Mouse (Mus musculus) forebrain, embryonic 16.5 days (tissue): ENCODE measurements at regions not wholly inside any gene's neighbourhood (a gene's known extent, or its start where the extent isn't known, plus 50 kb on each side); places are given as distances from the start of the nearest gene placed in this dataset.

Experiments
- ATAC-seq: fragments of 200-750 bp; cut with Nextera tagmentation; 2 replicates; pipeline ENCODE4 v1.8.0; 2017; ENCODE audit warnings: mild to moderate bottlenecking, moderate library complexity
- H3K27ac ChIP-seq: fragments of 300-500 bp; sonication (generic); 2 replicates; pipeline ENCODE4 v1.5.1; 2014; ENCODE audit warnings: low read length, control low read depth
- H3K27me3 ChIP-seq: fragments of 300-500 bp; sonication (generic); replicated peaks from 2 replicates; pipeline ENCODE4 v1.6.1; 2014; ENCODE audit warnings: low read length; ENCODE audit not compliant: control insufficient read depth, insufficient read depth
- H3K36me3 ChIP-seq: fragments of 300-500 bp; sonication (generic); 2 replicates; pipeline ENCODE4 v1.6.1; 2014; ENCODE audit not compliant: control insufficient read depth, insufficient read depth
- H3K4me1 ChIP-seq: fragments of 300-500 bp; sonication (generic); replicated peaks from 2 replicates; pipeline ENCODE4 v1.6.1; 2014; ENCODE audit warnings: low read length; ENCODE audit not compliant: control insufficient read depth, insufficient read depth
- H3K4me2 ChIP-seq: fragments of 300-500 bp; sonication (generic); 2 replicates; pipeline ENCODE4 v1.6.1; 2014; ENCODE audit warnings: mild to moderate bottlenecking, low read length, control low read depth
- H3K4me3 ChIP-seq: fragments of 300-500 bp; sonication (generic); replicated peaks from 2 replicates; pipeline ENCODE4 v1.5.1; 2014; ENCODE audit warnings: mild to moderate bottlenecking, low read length, control low read depth
- H3K9ac ChIP-seq: fragments of 300-500 bp; sonication (generic); replicated peaks from 2 replicates; pipeline ENCODE4 v1.6.1; 2014; ENCODE audit warnings: low read depth, low read length, control low read depth
- H3K9me3 ChIP-seq: fragments of 300-500 bp; sonication (generic); 2 replicates; pipeline ENCODE4 v1.6.1; 2016; ENCODE audit warnings: low read length; ENCODE audit not compliant: control insufficient read depth
- WGBS: fragments of 180-500 bp; shearing (Covaris S2); extraction: QIAGEN DNeasy Blood & Tissue Kit; methylation state at CpG from one replicate; pipeline ENCODE4 v1.1.7; 2014; 5-methylcytosine and 5-hydroxymethylcytosine counted together

DNA sequence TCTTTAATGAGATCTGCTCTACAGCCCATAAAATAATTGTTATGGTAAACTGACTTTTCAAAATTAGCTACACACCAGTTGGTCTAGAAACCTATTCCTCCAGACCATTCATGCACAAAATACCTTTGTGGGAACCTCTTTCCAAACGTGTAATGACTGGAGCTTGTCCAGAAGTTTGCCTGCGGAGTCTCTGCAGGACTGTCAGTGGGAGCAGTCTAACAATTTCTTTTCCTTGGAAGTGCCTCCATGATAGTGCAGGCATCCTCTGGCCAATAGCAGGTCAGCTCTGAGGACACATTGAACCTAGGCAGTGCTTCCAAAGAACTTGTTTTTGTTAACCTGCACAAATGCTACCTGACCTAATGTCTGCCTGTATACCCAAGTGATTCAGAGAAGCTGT is 932.3 kb downstream of the Pcdh9 start:
- no peaks in the 10 kb centered on the region for H3K27me3 ChIP-seq
- no peak overlapping the region for H3K4me3 ChIP-seq
- H3K4me2 ChIP-seq, result no peak overlapping the region
- H3K36me3 ChIP-seq, result no peaks in the 10 kb centered on the region
- H3K27ac ChIP-seq, result no peak overlapping the region
- H3K9me3 ChIP-seq, result no peaks in the 10 kb centered on the region
- ATAC-seq, result peak; percentile 81
- 6% methylated on average over 2 of the region's 2 CpGs for WGBS
- no peak overlapping the region for H3K9ac ChIP-seq
- no peaks in the 10 kb centered on the region for H3K4me1 ChIP-seq

DNA sequence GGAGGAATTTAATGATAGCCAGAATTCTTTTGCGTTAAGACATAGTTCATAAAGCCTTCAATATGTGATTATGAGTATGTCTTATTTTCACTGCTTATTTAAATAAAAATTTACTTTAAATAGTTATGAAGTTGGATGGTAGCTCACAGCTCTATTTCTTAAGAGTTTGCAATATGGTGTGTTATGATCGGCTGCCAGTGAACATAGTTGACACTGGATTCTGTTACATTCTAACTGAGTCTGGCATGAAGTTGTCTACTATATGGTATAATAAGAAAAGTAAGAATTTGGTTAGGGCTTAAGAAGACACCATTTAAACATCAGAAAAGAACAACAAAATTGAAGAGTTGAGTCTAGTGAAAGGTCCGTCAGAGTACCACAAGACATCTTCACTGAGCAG is 935.0 kb downstream of the Pcdh9 start:
- Histone ChIP-seq H3K27ac (no peak overlapping the region), H3K4me1 (no peaks in the 10 kb centered on the region), H3K4me3 (no peak overlapping the region), H3K9ac (no peak overlapping the region), H3K27me3 (no peaks in the 10 kb centered on the region), H3K36me3 (no peaks in the 10 kb centered on the region), H3K4me2 (no peak overlapping the region), H3K9me3 (no peaks in the 10 kb centered on the region)
- WGBS, result 80% methylated on average over 3 of the region's 3 CpGs
- peak; percentile 69 for ATAC-seq

DNA sequence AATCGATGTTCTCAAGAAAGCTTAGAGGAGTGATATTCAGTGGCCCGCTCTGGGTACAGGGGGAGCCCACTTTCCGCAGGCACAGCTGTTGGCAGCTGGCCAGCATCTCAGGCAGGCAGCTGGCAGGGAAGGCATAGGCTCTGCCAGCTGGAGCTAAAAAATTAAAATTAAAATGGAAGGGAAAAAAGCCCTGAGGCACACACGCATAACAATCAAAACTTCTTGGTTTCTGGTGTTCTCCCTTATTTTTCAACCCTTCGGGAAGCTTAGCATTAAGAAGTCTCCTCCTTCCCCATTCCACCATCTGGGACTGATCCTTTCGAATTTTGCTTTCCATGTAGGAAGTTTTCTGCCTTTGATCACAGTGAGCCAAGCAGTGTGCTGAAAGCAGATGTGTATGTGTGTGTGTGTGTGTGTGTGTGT is 982.8 kb downstream of the Pcdh9 start:
- Histone ChIP-seq H3K27ac (no peak overlapping the region), H3K4me1 (peaks cover 4% of the 10 kb centered on the region; the same call in 1 of the 2 replicates), H3K9ac (no peak overlapping the region), H3K4me2 (no peak overlapping the region), H3K9me3 (no peaks in the 10 kb centered on the region), H3K36me3 (no peaks in the 10 kb centered on the region), H3K4me3 (no peak overlapping the region), H3K27me3 (no peaks in the 10 kb centered on the region)
- WGBS, result 12% methylated on average over 6 of the region's 6 CpGs
- ATAC-seq, result peak; percentile 95

- no peaks in the 10 kb centered on the region for H3K36me3 ChIP-seq
- ATAC-seq, result no peak
- H3K4me3 ChIP-seq, result no peak overlapping the region
- no peaks in the 10 kb centered on the region for H3K9me3 ChIP-seq
- H3K9ac ChIP-seq, result no peak overlapping the region
- no peak overlapping the region for H3K27ac ChIP-seq
- no peaks in the 10 kb centered on the region for H3K4me1 ChIP-seq
- H3K27me3 ChIP-seq, result no peaks in the 10 kb centered on the region
- H3K4me2 ChIP-seq, result no peak overlapping the region
- WGBS, result 81% methylated on average over 7 of the region's 7 CpGs
These were observed 1015.9 kb downstream of the Pcdh9 start for GRCm38 (mm10) chr14:92874548-92874947.

DNA sequence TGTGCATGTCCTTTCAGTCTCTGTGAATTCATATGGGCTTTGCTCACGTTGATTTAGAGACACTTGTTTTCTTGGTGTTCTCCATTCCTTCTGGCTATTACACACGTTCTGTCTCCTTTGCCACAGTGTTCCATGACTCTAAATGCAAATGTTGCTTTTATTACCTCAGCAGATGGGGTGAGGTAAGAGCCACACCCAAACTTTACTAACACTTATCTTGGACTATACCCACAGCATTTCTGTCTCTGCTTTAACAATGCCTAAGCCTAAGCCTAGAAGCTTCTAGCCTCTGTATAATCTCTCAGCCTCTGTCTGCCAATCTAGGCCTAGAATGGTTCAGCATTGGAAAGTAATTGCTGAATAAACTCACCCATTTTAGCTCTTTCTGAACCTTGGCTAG is 1024.0 kb downstream of the Pcdh9 start:
- Histone ChIP-seq H3K4me3 (no peak overlapping the region), H3K4me2 (no peak overlapping the region), H3K27ac (no peak overlapping the region), H3K9me3 (no peaks in the 10 kb centered on the region), H3K9ac (no peak overlapping the region), H3K36me3 (no peaks in the 10 kb centered on the region), H3K27me3 (no peaks in the 10 kb centered on the region), H3K4me1 (no peaks in the 10 kb centered on the region)
- no peak for ATAC-seq
- 49% methylated on average over 2 of the region's 2 CpGs for WGBS

DNA sequence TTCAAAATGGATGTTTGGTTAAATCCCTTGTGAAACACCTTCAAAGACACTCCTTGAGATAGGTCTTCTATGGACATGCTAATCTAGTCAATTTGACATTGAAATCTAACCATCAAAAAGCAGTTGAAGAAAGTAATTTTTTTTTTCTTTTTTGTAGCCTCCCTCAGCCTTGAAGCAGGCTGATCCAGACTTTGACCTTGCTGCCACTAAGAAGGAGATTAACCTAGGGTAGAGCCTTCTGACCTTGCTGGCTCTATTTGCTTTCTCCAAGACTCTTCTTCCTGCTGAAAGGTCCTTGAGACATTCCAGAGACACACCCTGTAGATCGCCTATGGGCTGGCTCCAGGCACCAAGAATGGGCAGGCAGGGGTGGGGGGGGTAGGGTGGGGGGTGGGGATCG is 1027.5 kb downstream of the Pcdh9 start:
- Histone ChIP-seq H3K9me3 (no peaks in the 10 kb centered on the region), H3K27me3 (no peaks in the 10 kb centered on the region), H3K27ac (no peak overlapping the region), H3K4me3 (no peak overlapping the region), H3K9ac (no peak overlapping the region), H3K4me2 (no peak overlapping the region), H3K4me1 (no peaks in the 10 kb centered on the region), H3K36me3 (no peaks in the 10 kb centered on the region)
- no peak for ATAC-seq
- 14% methylated on average over 2 of the region's 2 CpGs for WGBS

DNA sequence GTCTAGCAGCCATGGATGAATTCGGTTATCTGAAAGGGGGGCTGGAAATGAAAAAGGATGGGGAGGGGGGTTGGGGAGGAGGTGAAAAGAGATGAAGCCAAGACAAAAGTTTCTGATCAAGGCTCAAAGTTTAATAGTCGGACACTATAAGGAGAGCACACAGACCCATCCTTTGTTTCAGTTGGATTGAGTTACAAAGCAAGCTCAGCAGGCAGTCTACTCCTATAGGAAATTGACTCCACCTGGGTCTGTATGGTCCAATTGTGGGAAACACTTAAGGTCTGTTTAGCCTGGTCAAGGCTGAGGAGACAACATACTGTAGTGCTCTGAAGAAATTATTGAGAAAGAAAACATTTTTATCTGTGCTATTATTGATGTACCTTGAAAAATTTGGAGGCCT is 1029.8 kb downstream of the Pcdh9 start:
- Histone ChIP-seq H3K9me3 (no peaks in the 10 kb centered on the region), H3K9ac (no peak overlapping the region), H3K4me3 (no peak overlapping the region), H3K4me2 (no peak overlapping the region), H3K36me3 (no peaks in the 10 kb centered on the region), H3K27me3 (no peaks in the 10 kb centered on the region), H3K27ac (no peak overlapping the region), H3K4me1 (no peaks in the 10 kb centered on the region)
- no peak for ATAC-seq
- WGBS, result 53% methylated on average over 2 of the region's 2 CpGs

DNA sequence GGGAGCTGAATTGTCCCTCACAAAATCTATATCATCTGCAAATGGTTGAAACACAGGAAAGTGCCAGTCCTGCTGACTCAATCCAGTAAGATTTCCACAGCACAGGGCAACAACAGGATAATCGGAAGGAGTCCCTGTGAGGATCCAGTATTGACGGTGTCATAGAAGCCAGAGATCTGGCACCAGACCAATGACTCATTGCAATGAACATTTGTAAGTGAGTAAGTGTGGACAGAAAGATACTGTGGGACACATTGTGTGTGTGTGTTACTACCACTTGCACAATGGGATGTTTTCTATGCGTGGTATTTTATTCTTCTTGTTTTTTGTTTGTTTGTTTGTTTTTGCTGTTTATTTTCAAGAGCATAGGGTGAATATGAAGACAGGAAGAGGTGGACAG is 1056.8 kb downstream of the Pcdh9 start:
- ATAC-seq, result no peak
- H3K4me2 ChIP-seq, result no peak overlapping the region
- H3K4me1 ChIP-seq, result 0 out of 2 replicates have a peak, but pooled peaks cover 2% of the 10 kb centered on the region
- no peaks in the 10 kb centered on the region for H3K9me3 ChIP-seq
- no peak overlapping the region for H3K4me3 ChIP-seq
- H3K27ac ChIP-seq, result no peak overlapping the region
- no peaks in the 10 kb centered on the region for H3K27me3 ChIP-seq
- 94% methylated on average over 3 of the region's 3 CpGs for WGBS
- H3K9ac ChIP-seq, result no peak overlapping the region
- no peaks in the 10 kb centered on the region for H3K36me3 ChIP-seq

DNA sequence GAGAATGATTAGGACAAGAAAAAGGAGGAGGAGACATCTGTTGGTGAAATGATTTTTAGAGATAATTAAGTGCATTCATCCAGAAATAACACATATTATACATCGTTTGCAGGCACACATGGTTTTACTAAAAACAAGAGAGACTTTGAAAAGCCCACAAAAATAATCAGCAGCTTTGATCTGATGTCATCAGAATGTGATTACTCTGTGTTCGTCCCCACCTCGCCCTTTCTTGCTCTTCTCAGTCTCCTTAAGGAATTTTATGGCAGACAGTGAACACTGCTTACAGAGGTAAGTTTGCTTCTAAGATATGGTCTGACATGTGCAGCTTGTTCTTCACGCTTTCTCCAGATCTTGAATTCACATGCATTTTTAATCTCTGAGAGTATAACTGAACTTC is 1061.3 kb downstream of the Pcdh9 start:
- H3K9me3 ChIP-seq, result no peaks in the 10 kb centered on the region
- no peaks in the 10 kb centered on the region for H3K36me3 ChIP-seq
- no peak overlapping the region for H3K9ac ChIP-seq
- no peak overlapping the region for H3K4me3 ChIP-seq
- H3K4me2 ChIP-seq, result no peak overlapping the region
- 17% methylated on average over 4 of the region's 4 CpGs for WGBS
- no peak for ATAC-seq
- 0 out of 2 replicates have a peak, but pooled peaks cover 2% of the 10 kb centered on the region for H3K4me1 ChIP-seq
- H3K27ac ChIP-seq, result no peak overlapping the region
- no peaks in the 10 kb centered on the region for H3K27me3 ChIP-seq

DNA sequence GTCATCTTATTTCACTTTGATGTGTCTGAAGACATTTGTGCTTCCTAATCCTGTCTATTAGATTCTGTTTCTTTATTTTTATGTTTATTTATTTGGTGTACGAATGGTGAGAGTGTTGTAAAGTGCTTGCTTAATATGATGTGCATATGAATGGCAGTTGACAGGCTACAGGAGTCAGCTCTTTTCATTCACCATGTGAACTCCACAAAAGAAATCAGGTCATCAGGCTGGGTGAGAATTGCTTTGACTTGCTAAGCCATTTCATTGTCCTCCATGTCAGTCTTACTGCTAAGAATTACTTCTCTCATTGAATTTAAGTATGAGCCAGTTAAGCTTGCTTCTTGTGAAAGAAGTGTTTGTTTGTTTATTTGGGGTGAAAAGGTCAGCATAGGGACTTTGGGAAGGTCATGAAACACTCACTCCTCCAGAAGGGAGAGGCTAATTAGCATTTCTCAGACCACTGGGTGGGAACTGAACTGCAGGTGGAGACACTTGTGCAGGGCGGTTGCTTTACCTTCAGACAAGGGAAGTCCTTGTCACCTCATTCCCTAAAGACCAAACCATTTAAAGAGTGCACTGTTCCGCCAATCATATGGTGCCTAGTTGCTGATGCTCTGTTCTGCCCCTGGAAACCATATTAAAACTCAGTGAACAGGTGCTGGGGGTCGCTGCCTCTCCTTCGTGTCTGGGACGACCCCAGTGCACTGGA is 1063.7 kb downstream of the Pcdh9 start:
- no peak for ATAC-seq
- Histone ChIP-seq H3K36me3 (no peaks in the 10 kb centered on the region), H3K9me3 (no peaks in the 10 kb centered on the region), H3K27me3 (no peaks in the 10 kb centered on the region), H3K4me2 (no peak overlapping the region), H3K4me3 (no peak overlapping the region), H3K4me1 (0 out of 2 replicates have a peak, but pooled peaks cover 2% of the 10 kb centered on the region), H3K27ac (no peak overlapping the region), H3K9ac (no peak overlapping the region)
- WGBS, result 54% methylated on average over 6 of the region's 6 CpGs
